In the genomic region with DNA sequence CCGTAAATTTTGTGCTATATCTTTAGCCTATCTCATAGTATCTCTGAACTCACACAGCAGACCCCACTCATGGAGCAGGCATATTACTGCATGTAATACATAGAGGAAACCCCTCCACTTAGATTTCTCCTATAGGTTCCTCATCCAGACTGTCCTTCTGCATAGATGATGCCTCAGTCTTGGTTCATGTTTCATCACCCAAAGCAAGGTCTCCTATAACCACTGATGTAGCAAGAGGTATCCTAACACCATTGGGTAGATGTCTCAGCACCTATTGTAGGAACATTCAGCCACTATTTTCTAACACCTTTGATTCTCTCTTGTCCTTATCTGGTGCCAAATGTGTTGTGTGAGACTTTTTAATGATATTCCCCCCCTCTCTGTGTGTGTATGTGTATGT, we compare ENCODE assay signal across 26 mouse cellular contexts. TPM values are rescaled to one million over a fixed set of nuclear protein-coding genes. Genes with fewer than 3 reads are reported as not detected.
"Had no signal": no experiment of that assay in that cellular context is flagged by ENCODE, and none has a peak within 500 bp of the region (broad histone marks: within the 10 kb centered on the region; RNA-seq: fewer than 3 reads in every experiment).

No protein-coding gene starts in this region.

- ATAC-seq: hindbrain, postnatal 0 days; intestine, embryonic 16.5 days had no signal

- DNase-seq: gastrocnemius, postnatal 14 days; gastrocnemius, postnatal 36 days; heart, adult 18-20 months; heart, postnatal 14 days; heart, postnatal 36 days; kidney, adult 11 months; kidney, adult 2 months; kidney, adult 9 months; kidney, postnatal 14 days; kidney, postnatal 36 days; layer of hippocampus, adult 9-11 months; layer of hippocampus, postnatal 36 days; liver; liver, embryonic 13.5 days had no signal

RNA-seq across cellular contexts. Expression of gene Retnlg, which starts 0.7 kb away (rescaled TPM):
- total RNA-seq: gastrocnemius, adult 18-20 months; gastrocnemius, adult 8-10 months; gastrocnemius, postnatal 14 days; gastrocnemius, postnatal 36 days; heart, adult 18-20 months; hindbrain, postnatal 0 days; layer of hippocampus, adult 18-20 months; layer of hippocampus, adult 8-10 months; layer of hippocampus, postnatal 14 days; layer of hippocampus, postnatal 36 days; left cerebral cortex, adult 18-20 months; left cerebral cortex, adult 8-10 months; left cerebral cortex, postnatal 10 days; left cerebral cortex, postnatal 25 days had no signal

RNA-seq across cellular contexts. Expression of gene Retnla, which starts 29.4 kb away (rescaled TPM):
- total RNA-seq: hematopoietic stem cell, adult 5-6 weeks; hindbrain, postnatal 0 days; layer of hippocampus, adult 18-20 months; layer of hippocampus, adult 8-10 months; layer of hippocampus, postnatal 36 days; left cerebral cortex, adult 18-20 months; left cerebral cortex, adult 8-10 months; left cerebral cortex, postnatal 10 days; left cerebral cortex, postnatal 25 days had no signal

RNA-seq across cellular contexts. Expression of gene Retnlb, which starts 55.1 kb away (rescaled TPM):
- total RNA-seq: gastrocnemius, adult 18-20 months; gastrocnemius, adult 8-10 months; gastrocnemius, postnatal 14 days; gastrocnemius, postnatal 36 days; heart, adult 18-20 months; heart, postnatal 14 days; heart, postnatal 36 days; hematopoietic stem cell, adult 5-6 weeks; hindbrain, postnatal 0 days; layer of hippocampus, adult 18-20 months; layer of hippocampus, adult 8-10 months; layer of hippocampus, postnatal 14 days; layer of hippocampus, postnatal 36 days; left cerebral cortex, adult 18-20 months; left cerebral cortex, adult 8-10 months; left cerebral cortex, postnatal 10 days; left cerebral cortex, postnatal 25 days had no signal
